Mouse (Mus musculus): Measurements from ENCODE around the gene Supt4a.

GRCm38 (mm10) chr11:87710262-87710615 is 27.1 kb upstream of the Supt4a start:
- TF ChIP-seq CTCF (IDR thresholded peaks at IDR 0.05; ENCODE audit: control insufficient read depth, insufficient read depth, insufficient read length) (no peak), USF1 (IDR thresholded peaks at IDR 0.05; ENCODE audit: low read depth) (no peak), MYOD1 (IDR thresholded peaks at IDR 0.05; ENCODE audit: control insufficient read depth, insufficient read length, low read depth) (no peak)
